Mouse (Mus musculus) cerebellum, postnatal 14 days (tissue): ENCODE measurements at regions not wholly inside any gene's neighbourhood (a gene's known extent, or its start where the extent isn't known, plus 50 kb on each side); places are given as distances from the start of the nearest gene placed in this dataset.
"Not testable (repeated sequence)": the region's sequence is repeated elsewhere in the genome, so short reads cannot be mapped to it uniquely, and the experiment has no call there.

Source experiments
- DNase-seq, 2 experiments: peaks; one replicate each; pipeline ENCODE4 v3.0.0; 2021; ENCODE audit warnings: mixed read lengths in 2 of 2

DNA sequence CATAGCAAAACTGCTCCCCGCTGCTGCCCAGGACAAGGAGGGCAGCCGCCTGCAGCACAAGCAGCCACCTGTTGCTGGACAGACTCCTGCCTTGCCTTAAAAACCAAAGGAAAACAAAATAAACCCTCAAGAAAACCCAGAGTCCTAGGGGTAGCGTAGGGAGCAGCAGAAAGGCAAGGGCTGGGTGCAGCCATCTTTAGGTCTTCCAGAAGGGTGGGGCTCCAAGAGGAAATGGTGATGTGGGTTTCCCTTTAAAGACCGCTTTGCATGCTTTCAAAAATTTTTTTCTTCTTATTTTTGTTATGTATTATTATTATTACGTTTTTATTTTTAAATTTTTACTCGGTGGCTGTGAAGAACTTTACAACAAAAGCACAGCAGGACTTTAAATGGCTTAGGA is 300.1 kb downstream of the Vrk1 start:
- no peak for DNase-seq

DNA sequence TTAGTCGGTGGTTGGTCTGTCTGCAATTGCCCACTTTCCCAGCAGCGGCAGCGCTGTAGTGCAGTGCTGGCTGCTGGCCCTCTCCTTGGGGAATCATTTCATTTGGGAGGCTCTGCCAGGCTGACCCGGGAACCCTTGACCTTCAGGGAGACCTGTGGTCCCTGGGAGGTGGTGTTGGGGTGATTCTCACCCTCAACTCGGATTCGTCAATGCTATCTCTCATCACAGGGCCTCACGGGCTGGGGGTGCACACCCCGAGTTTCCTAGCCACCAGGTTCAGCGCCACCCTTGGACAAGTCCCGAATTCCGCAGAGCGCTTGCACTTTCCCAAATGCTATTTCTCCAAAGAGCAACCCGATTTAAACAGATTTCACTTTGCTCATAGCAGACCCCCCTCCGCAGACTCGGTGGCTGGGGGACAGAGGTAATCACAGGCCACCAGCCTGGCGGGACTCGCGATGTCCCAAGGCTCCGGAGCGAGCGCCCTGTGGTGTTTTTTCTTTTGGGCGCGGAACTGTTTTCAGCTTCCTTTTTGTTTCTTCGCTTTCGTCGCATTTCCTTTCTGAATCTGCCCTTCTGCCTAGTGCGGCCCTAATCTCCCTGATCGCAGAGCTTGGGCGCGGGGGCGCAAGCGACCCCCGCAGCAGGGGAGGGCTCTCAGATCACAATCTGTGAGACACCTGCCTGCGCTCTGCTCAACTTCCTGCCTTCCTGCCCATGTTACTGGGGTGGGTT is 300.7 kb downstream of the Vrk1 start:
- peak in 1 of 2 experiments; percentile 17 for DNase-seq

DNA sequence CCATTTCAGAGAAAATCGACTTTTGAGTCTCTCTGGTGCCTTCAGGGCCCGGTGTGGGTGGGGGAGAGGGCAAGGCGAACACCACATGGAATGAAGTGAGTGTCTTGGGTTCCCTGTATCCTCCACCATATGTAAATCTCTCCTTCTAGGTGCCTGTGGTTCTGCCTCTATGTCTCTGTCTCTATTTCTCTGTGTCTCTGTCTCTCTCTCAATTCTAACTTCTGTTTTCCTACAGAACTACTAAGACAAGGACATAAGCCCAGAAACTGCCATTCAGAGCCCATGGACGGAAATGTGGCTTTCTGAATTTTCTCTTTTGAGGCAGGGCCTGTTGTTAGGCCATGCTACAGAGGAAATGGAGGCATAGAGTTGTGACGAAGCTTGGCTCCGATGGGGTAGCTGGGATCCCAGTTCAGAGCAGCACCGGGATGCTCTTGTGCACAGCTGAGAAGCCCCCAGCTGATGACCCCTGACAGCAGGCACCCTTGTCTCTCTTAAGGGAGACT is 301.3 kb downstream of the Vrk1 start:
- DNase-seq: no peak

DNA sequence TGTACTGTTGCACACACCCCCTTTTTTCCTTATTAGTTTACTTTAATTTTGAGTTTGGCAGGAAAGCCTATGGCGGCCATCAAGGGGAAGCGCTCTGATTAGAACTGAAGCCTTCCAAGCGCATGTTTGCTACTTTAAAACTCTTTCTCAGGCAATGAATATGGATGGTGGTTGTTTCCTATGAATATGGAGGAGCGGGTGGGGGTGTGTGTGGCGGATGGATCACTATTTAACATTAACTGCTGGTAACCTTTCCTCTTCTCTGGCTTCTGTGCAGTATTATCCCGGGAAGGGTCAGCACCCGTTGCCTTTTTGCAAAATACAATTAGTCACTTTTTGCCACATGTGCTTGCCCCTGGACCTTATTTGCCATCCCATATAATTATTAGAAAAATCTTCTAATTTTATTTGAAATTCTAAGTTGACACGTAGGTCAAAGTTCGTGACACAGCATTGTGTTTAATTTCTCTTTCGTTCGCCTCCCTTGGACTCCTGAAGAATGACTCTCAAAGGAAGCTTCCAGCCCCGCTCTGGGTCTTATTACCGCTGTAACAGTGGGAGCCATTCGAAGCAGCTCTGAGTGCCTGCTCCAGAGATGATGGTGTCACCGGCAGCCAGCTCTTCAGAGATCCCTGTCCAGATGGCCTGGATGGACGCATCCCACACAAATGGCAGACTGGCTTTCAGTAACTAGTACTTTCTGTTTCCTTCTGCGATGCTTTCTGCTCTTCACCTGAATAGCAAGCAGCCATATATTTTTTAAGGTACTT is 302.0 kb downstream of the Vrk1 start:
- peak in 1 of 2 experiments; percentile 24 for DNase-seq

DNA sequence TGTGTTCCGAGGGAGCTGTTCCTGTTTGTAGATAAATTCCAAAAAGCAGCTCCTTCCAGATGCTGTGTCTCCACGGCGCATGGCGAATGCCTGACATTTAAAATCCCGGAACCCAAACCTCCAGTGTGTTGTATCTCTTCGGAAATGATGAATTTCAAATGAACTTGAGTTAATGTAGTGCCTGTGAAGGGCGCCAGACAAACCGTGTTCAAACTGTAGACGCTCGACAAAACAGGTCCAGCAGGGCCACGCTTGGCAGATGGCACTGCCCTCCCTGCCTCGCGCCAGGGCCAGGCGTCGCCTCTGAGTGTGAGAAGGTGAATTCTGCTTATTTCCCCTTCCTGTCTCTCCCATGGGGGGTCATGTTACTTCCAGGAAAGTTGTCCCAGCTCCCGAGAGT is 307.7 kb downstream of the Vrk1 start:
- peak; percentile 18 to 21 for DNase-seq

DNA sequence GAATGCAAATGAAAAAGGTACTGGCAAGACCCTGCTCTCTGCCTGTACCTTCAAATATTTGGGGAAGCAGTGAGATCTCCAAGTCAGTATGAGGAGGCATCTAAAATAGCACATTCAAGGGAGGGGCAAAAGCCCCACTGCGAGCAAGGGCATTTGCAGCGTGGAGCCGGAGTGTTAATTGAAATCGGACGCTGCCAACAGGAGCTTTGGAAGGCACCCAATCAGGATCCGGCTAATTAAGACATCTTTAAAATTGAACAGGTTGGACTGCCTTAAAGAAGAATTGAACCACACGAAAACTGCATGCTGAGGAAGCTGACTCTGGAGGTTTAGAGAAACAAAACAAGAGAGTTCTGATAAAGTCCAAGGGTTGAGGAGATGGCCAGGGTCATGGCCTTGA is 311.5 kb downstream of the Vrk1 start:
- peak; percentile 69 to 70 for DNase-seq

DNA sequence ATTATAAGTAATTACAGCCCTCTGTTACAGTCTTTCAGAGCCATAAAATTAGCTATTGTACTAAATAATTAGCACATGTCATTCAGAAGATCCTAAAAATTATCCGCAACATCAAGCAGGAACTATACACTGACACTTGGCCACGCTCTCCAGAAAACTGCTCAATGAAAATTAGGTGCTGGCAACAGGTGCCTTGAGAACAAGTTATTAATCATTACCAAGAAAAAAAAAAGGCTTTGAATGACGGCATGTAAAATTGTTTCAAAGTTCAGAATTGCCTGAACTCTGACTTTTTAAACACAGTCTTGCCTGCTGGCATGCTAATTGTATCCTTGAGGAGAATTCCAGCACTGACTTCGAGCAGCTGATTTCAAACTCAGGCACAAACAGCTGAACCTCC is 316.6 kb downstream of the Vrk1 start:
- DNase-seq: no peak

DNA sequence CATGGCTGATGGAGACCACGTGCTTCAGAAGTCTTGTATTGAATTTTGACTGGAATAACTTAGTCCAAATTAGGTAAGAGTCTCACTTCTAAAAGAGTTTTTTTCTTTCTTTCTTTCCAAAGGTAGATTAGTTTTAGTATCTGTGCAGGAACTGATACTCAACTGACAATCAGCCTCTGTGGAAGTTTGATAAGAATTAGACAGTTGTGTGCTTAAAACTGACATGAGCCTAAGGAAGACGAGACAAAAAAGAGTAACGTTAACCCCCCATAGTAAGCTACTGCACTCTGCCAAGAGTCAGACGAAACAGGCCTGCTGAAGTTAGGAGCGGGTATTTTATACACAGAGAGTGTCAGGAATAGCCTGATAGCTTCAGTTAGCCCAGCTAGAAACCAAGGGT is 317.3 kb downstream of the Vrk1 start:
- DNase-seq: no peak

DNA sequence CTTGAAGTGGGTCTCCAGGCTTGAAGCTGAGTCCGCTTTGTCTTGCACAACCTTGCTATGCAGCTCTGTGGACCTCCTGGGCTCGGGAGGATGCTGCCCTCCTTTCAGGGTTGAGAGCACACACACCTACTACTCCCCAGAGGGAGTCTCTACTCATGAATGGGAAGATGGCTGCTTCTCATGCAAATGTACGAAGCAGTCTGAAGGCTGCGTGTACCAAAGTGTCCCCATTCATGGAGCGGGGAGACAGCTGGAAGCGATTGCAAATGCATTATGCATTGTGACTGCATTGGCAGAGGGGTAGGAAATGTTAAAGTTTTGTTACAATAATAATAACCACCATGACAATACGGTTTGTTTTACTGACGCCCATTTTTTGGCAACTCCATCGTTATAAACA is 347.8 kb downstream of the Vrk1 start:
- DNase-seq: no peak

DNA sequence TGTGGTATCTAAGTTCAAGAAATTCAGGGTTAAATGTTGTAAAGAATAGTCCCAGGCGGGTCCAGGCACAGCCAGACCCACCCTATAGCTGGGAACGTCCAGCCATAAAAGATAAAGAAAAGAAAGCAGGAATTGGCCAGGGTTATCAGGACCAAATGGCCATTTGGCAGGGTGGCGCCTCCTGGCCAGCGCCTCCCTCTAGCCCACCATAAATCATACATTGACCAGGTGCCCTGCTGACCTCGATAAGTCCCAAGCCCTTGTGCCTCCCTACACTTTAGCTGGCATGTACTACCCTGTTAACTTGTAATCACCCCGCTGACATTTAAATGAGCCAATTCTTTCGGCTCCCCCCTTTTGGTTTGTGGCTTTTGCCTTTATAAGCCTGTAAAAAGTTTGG is 351.6 kb downstream of the Vrk1 start:
- DNase-seq: not testable (repeated sequence)

DNA sequence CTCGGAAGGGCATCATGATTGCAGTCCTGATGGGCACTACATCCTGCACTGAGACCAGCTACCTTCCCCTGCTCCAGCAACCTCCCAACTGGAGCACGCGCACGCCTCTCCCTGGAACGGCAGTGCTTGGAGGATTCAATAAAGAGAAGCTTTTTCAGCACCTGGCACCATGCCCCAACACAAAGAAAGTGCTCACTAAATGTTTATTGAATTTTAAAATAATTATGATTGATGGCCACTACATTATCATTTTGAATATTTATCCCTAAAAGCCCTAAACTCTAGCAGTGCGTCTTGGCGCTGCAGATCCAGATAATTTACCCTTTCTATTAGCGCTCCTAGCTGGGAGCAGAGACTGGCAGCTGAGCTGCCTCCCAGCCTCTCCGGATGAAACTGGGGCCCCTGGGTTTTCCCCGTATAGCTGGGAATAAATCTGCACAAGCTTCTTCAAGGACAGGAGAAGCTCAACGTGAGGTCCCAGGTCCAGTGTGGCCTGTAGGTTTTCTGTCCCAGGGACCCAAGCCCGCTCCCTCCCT is 364.9 kb downstream of the Vrk1 start:
- DNase-seq: peak; percentile 7 to 17

DNA sequence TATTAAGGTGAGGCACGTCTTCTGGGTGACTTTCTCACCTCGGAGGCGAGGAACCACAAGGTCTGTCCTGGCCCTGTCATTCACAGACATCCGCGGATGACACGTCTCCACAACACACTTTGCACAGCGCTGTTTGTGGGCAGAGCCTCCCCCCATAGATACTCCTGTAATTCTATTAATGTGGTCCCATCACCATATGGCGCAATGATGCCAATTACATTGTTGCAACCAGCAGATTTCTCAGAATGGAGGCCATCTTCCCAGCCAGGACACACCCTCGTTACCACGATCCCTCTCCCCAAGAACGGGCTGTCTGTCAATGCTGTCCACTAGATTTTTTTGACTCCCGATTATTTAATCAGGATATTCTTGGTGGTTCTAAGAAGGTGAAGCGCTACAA is 365.9 kb downstream of the Vrk1 start:
- DNase-seq: no peak

DNA sequence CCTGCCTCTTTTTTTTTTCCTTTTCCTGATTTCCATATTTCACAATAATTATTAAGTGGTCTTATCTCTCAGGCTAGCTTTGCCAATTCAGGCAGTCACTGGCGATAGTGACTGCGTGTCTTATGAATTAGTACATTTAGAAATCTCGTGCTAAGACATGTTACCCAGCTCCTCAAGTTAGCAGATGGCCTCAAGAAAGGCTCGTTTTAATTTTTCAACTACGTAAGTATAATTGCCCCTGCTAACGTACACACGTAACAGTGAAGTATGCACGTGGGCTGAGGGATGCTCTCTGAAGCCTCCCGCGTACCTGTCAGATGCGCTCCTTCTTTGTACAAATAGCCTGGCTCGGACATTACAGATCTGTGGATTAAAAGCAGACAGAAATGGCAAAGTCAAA is 366.8 kb downstream of the Vrk1 start:
- DNase-seq: no peak

DNA sequence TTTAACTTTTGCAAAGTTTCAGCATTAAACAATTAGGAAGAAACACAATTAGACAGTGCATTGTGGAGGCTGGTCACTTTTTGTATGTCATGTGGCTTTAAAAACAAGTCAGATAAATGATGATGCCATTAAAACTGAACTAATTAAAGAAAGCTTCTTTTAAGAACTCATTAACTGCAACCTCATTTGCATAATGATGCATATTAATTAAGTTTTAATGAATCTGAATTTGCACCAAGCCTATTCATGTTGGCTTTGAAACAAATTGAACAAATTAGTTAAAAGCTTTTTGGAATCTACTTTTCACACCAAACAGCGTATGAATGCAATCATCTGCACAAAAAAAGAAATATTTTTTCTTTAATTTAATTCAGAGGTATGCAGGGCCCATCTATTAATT is 367.3 kb downstream of the Vrk1 start:
- DNase-seq: no peak

DNA sequence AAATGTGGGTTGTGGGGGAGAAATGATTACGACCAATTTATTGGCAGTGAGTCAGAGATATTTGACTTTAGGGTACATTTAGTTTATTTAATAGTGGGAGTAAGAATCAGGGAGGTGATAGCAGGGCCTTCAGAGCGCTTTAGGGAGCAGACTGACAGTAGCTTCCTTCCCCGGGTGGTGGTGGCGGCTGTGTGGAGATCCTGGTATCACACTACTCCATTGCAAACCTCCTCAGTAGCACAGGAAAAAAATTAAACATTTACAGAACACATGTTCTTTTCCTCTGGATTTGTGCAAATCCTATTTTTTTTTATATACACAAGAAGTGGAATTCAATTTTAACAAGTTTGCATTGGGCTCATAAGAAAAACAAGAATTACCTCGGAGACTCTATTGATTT is 367.7 kb downstream of the Vrk1 start:
- DNase-seq: no peak

DNA sequence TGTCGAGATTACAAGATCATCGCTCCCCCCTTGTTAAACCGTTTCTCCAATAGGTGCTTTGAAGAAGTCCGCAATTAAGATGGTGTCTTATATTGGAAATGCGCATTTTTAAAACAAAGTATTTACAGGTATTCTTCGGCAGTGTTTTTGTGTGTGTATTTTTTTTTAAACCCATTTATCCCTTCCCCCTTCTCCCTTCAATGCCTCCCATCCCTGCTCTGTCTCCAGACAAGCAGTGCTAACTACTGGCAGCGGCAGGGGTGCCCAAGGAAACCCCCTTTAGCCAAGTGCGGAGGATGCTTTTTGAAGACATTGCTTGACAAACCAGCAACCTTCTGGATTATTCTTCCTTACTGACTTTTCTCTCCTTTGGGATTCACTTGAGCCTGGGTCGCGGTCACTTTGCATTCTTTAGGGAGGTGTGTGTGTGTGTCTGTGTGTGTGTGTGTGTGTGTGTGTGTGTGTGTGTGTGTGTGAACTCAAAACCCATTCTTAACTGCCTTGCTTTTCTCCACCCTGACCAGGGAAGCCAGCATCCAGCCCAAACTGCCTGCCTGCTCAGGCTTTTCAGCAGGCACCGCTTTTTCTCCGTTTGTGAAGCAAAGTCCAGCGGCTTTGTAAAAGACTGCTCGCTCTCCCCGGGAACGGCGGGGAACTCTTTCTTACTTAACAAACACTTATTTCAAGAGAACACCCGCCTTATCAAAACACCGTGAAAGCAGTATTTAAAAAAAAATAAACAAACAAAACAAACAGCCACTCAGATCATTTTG is 368.5 kb downstream of the Vrk1 start:
- peak; percentile 11 to 15 for DNase-seq

DNA sequence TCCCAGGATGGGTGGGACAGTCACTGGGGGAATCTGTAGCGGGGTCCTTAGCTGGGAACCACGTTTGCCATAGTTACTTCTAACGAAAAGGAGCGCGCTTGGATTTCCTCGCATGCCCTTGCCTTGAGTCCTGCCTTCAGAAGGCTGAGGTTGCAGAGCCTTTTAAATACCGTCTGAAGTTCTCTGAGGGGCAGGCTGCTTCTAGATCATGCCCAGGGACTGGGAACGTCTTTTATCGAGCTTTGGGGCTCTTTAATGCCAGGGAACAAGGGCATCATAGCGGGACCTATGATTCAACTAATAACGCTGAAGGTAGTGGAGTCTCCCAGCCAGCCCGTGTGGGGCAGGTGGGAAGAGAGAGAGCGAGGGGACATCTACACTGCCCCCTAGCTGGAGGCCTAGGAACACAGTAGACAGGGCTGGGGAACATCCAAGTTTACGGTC is 369.1 kb downstream of the Vrk1 start:
- DNase-seq: peak; percentile 61

DNA sequence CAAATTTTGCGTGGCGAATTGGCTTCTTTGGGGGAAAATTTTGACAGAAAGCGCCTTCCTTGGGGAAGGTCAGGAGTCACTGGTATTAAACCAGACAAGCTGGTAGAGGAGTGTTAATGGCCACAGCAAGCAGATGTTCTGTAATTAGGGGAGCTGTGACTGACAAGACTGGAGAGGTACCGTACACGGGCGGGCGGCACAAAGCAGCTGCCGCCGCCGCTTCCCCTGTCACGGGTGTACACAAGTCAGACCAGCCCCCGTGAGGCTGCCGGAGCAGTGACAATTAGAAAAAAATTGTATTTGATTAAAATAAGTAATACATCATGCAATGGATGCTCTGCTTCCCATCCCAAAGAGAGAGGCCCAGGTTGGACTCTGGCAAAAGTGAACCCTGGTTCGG is 369.8 kb downstream of the Vrk1 start:
- DNase-seq: no peak

DNA sequence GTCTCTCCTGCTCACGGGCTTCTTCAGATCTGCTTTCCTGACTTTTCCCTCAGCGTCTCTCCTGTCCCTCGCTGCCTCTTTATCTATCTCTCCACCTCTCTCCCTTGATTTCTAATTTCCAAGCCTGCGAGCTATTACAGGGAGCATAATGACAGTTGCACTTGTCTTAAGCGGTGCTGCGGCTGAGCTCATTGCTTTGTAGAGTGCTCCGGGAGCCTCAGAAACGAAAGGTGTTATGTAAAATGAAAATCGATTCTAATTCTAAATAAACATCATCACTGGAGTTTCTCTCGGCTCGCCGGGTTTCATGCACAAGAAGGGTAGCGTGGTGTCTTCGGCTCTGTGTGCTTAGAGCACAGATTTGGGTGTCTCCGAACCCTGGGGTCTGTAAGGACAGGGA is 371.8 kb downstream of the Vrk1 start:
- no peak for DNase-seq

DNA sequence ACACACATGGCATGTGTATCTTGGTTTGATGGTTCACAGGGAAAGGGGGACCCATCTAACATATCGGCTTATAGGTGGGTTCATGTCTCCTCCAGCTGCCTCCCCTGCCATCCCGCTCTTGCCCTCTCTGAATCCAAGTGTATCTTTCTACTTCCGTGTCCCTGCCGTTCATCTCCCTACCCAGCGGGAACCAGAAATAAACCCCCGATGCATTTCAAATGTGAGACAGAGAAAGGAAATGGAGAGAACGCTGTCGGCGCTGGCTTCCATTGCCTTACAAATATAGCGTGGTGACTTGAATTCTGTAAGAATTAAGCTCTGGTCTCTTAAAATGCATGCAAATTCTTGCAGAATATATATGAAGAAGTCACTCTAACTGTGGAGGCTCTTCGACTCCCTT is 379.2 kb downstream of the Vrk1 start:
- DNase-seq: no peak

DNA sequence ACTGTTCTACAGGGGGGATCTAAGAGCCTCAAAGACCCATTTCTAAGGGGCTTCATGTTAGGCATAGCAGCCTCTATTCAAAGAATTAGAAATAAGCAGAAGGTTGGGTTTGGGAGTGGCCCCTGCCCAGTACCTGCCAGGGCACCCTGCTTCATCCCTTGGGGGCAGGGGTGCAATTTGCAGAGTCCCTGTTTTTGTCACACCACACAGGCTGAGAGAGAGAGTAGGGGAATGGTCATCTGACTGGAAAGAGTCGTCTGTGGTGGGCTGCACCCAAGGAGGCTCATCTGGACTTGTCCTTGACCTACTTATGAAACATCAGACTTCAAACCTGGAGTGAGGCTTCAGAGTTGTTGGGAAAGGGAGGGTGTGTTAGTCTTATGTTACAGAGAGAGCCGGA is 382.3 kb downstream of the Vrk1 start:
- DNase-seq: no peak

DNA sequence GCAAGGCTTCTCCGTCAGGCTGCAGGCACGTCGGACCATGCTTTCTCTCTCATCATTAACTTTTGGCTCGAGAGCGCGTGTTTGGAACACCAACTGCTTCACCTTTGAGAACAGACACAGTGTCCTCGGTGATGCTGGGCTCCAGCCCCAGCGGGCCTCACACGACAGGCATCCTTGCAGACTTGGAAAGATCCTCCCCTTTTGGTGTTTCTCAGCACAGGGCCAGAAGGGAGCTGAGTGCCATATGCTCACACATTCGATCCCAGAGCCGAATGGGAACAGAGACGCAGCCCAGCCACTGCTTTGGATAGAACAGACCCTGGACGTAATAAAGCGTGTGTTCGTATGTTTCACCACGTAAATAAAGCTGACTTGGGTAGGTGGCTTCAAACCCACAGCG is 389.1 kb downstream of the Vrk1 start:
- DNase-seq: peak; percentile 16 to 71

DNA sequence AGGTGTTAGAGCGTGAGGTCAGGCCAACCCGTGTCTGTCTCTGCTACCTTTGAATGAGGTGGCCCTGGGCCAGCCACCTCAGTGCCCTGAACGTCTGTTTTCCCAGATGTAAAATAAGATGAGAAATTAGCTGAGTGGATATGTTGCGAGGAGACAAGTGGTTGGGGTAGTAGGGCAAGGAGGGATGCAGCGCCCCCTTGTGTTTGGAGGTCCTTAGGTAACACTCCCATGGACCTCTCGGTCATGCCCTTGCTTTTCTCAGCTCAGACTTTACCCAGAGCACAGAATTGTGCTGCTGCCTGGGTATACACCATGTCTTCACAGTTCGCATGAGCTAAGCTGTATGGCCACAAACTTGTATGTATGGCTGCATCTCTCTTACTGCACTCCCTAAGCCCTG is 401.0 kb downstream of the Vrk1 start:
- DNase-seq: no peak
